Mouse (Mus musculus) liver, embryonic 16.5 days (tissue): Measurements from ENCODE around the gene Apoc3. TPM values are rescaled to one million over a fixed set of nuclear protein-coding genes. Genes with fewer than 3 reads are reported as not detected.

Experiments
- polyA plus RNA-seq: library from polyadenylated mRNA; unstranded; fragments of >200 nt; fragmentation: Nextera tagmentation; extraction: Ambion mirVana; gene quantifications from 2 replicates; pipeline ENCODE4 v1.2.1, GENCODE M21; 2015

Gene Apoc3
- polyA plus RNA-seq, 1 experiment from 2014 or later, result 14.0 TPM

Other genes with a start within 250 kb of the Apoc3 start
- gene Pafah1b2, start 222.9 kb downstream of the Apoc3 start, polyA plus RNA-seq, result 57.6 and 63.3 TPM in 2 replicates
- gene Sik3, start 222.8 kb downstream of the Apoc3 start, polyA plus RNA-seq, result 1.6 and 1.7 TPM in 2 replicates
- 6,810 and 7,451 TPM in 2 replicates for gene Apoa1, start 7.1 kb downstream of the Apoc3 start, polyA plus RNA-seq
- gene Apoa4, start 5.1 kb upstream of the Apoc3 start, polyA plus RNA-seq, result 0.07 and 14.5 TPM in 2 replicates
- gene Apoa5, start 33.0 kb upstream of the Apoc3 start, polyA plus RNA-seq, result 0.67 and 1.1 TPM in 2 replicates
- gene Zpr1, start 37.4 kb upstream of the Apoc3 start, polyA plus RNA-seq, result 20.5 and 23.6 TPM in 2 replicates
- 6.5 and 6.7 TPM in 2 replicates for gene Bud13, start 47.4 kb upstream of the Apoc3 start, polyA plus RNA-seq
- not detected in 2 replicates for gene 4931429L15Rik, start 84.3 kb upstream of the Apoc3 start, polyA plus RNA-seq